Mouse (Mus musculus): ENCODE measurements around the gene Mif4gd. TPM values are rescaled to one million over a fixed set of nuclear protein-coding genes. Genes with fewer than 3 reads are reported as not detected.

Gene Mif4gd
- polyA plus RNA-seq, 1 experiment from 2014 or later: 19.4 TPM

DNA sequence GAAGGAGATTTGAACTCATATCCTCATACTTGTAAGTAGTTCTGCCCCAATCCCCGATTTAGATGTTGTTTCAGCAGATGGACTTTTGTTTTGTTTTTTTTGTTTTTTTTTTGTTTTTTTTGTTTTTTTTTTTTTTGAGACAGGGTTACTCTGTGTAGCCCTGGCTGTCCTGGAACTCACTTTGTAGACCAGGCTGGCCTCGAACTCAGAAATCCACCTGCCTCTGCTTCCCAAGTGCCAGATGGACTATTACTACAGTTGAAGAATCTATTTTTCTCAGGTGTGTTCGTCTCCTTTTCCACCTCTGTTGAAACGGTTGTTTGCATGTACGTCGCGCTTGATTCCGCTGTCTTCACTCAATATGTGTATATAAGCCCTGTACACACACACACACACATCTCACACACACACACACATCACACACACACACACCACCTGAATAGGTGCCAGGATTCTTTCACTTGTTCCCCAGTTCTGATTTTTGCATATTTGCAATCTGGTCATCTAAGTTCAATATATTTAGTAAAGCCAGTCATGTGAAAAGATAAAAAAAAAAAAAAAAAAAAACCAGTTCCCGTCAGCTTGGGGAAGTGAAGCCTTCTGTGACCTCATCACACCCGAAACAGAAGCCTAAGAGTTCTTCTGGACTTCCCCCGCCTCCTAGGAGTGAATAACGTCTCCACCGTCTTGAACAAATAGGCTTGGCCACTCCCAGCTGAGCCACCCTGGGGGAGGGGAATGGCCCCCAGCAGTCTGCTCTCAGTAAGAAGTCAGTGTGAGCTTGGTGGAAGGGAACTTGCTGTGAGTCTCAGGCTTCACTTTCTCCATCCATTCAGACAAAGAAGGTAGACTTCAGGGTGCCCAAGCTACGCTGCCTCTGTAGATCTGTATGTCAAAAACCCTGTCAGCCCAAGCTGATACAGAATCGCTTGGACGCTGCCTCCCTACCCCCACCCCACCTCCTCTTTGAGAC is 18.0 kb upstream of the Mif4gd start:
- WGBS: 49% methylated on average over 16 of the region's 16 CpGs

DNA sequence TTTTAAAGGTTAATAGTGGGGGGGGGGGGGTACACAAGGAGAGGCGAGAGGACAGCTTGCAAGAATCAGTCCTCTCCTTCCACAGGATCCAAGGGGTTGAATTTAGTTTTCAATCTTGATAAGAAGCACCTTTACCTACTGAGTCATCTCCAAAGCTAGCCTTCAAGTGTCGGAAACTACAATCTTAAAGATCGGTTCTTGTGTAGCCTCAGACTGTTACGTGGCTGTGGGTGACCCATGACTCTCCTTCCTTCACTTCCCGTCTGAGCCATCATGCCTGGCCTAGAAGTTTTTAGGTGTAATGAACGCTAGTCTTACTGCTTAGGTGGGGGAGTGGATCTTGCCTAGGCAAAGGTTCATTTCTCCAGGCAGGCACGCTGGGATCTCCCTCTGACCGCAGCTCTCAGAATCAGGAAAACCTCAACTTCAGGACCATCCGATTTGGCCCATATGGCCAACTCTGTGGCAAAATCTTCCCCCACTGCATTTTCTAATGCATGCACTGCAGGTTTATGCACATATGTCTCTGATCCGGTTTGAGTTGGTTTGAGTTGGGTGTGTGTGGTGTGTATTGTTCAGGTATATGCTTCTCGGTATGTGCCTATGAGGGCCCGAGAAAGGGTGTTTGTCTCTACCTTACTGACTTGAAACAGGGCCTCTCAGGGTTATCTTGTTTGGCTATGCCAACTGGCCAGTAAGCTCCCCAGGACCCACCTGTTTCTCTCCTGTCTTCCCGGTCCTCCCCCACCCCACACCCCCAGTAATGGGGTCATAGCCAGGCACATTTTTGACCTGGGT is 17.2 kb upstream of the Mif4gd start:
- no peak overlapping the region for H3K4me3 ChIP-seq
- H3K27ac ChIP-seq (replicated peaks): no peak overlapping the region
- 0 out of 2 replicates have a peak, but pooled peaks cover 4% of the 10 kb centered on the region for H3K36me3 ChIP-seq (replicated peaks)
- H3K9me3 ChIP-seq: no peaks in the 10 kb centered on the region
- DNase-seq (ENCODE audit: low spot score): no peak
- no peaks in the 10 kb centered on the region for H3K27me3 ChIP-seq (replicated peaks; ENCODE audit: low read depth, poor library complexity, severe bottlenecking)
- 88% methylated on average over 13 of the region's 13 CpGs for WGBS
- peaks cover 15% of the 10 kb centered on the region for H3K4me1 ChIP-seq

More for the DNA sequence above, 18.0 kb upstream of the Mif4gd start:
- H3K9me3 ChIP-seq: no peaks in the 10 kb centered on the region
- peak overlapping the region; percentile 6; the same call in 1 of the 2 replicates for H3K4me3 ChIP-seq
- H3K4me1 ChIP-seq: peaks cover 15% of the 10 kb centered on the region
- H3K27me3 ChIP-seq (replicated peaks; ENCODE audit: low read depth, poor library complexity, severe bottlenecking): no peaks in the 10 kb centered on the region
- no peak overlapping the region for H3K27ac ChIP-seq (replicated peaks)
- DNase-seq (ENCODE audit: low spot score): no peak
- H3K36me3 ChIP-seq (replicated peaks): no peaks in the 10 kb centered on the region

DNA sequence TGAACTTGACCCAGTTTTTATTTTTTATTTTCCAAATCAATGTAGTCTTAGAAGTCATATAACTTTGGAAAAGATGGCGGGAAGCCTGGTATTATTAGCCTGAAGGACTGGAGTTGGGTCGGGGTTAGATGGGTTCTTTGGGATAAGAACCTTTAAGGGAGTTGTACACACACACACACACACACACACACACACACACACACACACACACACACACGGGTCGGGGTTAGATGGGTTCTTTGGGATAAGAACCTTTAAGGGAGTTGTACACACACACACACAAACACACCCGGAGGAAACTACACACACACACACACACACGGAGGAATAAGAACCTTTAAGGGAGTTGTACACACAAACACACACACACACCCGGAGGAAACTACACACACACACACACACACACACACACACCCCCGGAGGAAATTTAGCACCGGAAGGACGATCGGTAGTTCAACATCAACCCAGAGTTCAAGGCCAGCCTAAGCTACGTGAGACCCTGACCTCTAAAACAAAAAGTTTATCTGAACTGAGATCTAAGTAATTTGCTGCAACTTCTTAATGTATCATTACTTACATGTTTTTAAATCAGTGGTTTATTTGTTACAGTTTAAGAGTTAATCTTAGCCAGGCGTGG is 15.8 kb upstream of the Mif4gd start:
- Histone ChIP-seq H3K36me3 (replicated peaks) (peaks cover 7% of the 10 kb centered on the region; the same call in 1 of the 2 replicates), H3K9me3 (no peaks in the 10 kb centered on the region), H3K4me3 (peak overlapping the region; percentile 85), H3K27me3 (replicated peaks; ENCODE audit: low read depth, poor library complexity, severe bottlenecking) (no peaks in the 10 kb centered on the region), H3K27ac (replicated peaks) (peak overlapping the region; percentile 82), H3K4me1 (peaks cover 15% of the 10 kb centered on the region)
- 54% methylated on average over 13 of the region's 13 CpGs for WGBS
- no peak for DNase-seq (ENCODE audit: low spot score)

DNA sequence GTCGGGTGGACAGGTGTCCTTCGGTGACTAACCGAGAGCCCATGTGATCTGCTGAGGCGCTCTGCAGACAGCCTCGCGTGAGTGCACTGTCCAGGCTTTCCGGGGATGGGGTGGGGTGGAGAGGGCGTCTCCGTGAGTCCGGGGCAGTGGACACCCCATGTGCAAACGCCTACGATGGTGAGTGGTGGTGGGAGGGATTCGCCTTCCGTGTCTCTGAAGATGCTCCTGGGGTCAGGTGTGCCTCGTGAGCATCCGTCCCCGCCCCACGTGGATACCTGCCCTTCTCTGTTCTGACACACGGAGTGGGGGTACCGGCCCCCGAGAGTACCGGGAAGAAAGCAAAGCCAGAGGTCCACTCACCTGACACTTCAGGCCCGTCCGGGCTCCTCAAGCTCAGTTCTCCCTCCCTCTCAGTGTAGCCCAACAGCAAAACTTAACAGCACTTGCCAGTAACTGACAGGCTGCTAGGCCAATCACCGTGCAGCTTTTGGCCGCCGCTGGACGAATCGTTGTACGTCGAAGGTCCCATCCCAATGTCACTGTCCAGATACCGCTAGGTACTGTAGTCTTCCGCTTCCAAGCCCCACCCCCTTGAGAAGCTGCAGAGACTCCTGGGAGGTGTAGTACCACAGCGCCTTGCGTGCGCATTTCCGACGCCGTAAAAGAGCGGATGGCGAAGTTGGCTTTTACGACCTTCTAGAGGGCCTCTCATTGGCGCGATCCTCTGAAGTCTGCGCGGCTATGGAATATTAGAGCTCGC is 15.1 kb upstream of the Mif4gd start, which contains the start of gene Slc25a19:
TSS of gene Slc25a19 (minus strand) at position 591 of the 760 bp plus-strand sequence.
- DNase-seq (ENCODE audit: low spot score): peak; percentile 98
- peak within 1 kb of the TSS; percentile 82 for H3K27ac ChIP-seq (replicated peaks)
- WGBS: under 1% methylated on average over 47 of the region's 47 CpGs
- H3K9me3 ChIP-seq: no peaks in the 10 kb centered on the region
- peaks cover 15% of the 10 kb centered on the region for H3K4me1 ChIP-seq
- H3K4me3 ChIP-seq: peak within 1 kb of the TSS; percentile 85
- H3K27me3 ChIP-seq (replicated peaks; ENCODE audit: low read depth, poor library complexity, severe bottlenecking): no peaks in the 10 kb centered on the region
- peaks cover 14% of the 10 kb centered on the region for H3K36me3 ChIP-seq (replicated peaks)

DNA sequence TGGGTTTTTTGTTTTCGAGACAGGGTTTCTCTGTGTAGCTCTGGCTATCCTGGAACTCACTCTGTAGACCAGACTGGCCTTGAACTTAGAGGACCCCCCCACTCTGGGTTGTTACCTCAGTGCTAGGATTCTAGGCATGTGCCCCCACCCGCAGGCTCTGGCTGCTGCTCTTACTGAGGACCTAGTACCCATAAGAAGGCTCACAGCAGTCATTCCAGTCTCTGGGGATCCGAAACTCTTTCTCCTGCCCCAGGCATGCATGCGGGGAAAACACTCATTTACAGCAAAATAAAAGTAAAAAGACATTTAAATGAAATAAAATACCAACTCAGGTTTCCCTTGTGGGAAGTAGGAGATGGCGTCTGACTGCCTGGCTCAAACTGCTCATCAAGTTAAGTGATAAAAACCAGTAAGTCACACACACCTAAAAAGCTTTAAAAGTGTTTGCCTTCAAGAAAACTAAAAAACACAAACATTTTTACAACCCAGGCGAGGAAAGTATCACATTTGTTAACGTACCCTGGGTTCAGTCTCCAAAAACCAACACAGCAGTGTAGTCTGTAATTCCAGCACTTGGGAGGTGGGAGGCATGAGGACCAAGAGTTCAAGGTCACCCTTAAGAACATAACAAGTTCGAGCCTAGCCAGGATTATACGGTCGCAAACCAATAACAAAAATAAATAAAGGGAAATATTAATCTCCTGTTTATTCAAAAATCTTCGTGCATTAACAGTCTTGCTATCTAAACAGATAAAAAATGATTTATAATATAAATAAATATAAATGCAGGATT is 14.3 kb upstream of the Mif4gd start:
- Histone ChIP-seq H3K27ac (replicated peaks) (0 out of 2 replicates have a peak overlapping the region, but pooled peaks have one; percentile 81), H3K9me3 (no peaks in the 10 kb centered on the region), H3K27me3 (replicated peaks; ENCODE audit: low read depth, poor library complexity, severe bottlenecking) (no peaks in the 10 kb centered on the region), H3K4me3 (peak overlapping the region; percentile 85), H3K36me3 (replicated peaks) (peaks cover 22% of the 10 kb centered on the region), H3K4me1 (peaks cover 15% of the 10 kb centered on the region)
- DNase-seq (ENCODE audit: low spot score): no peak
- 54% methylated on average over 11 of the region's 11 CpGs for WGBS

DNA sequence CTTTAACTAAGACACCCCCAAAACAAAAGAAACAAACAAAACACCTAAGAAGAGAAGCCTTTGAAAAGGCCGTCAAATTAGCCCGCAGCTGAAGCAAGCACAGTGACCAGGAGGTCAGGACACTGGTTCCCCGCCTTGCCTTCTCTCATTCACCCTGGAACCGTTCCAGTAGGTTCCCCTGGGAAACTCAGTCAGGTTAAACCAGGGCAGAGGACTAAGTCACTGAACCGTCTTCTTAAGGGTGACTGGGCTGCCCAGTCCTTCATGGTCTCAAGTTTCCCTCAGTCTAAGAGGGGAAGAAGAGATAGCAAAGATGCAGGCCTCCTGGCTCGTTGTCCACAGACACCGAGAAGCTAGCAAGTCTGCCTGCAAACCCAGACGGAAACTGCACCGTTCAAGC is 13.1 kb upstream of the Mif4gd start:
- 83% methylated on average over 9 of the region's 9 CpGs for WGBS
- H3K36me3 ChIP-seq (replicated peaks): peaks cover 33% of the 10 kb centered on the region
- H3K4me3 ChIP-seq: peak overlapping the region; percentile 16; the same call in 1 of the 2 replicates
- no peak for DNase-seq (ENCODE audit: low spot score)
- no peak overlapping the region for H3K27ac ChIP-seq (replicated peaks)
- H3K27me3 ChIP-seq (replicated peaks; ENCODE audit: low read depth, poor library complexity, severe bottlenecking): no peaks in the 10 kb centered on the region
- H3K9me3 ChIP-seq: no peaks in the 10 kb centered on the region
- peaks cover 15% of the 10 kb centered on the region for H3K4me1 ChIP-seq

DNA sequence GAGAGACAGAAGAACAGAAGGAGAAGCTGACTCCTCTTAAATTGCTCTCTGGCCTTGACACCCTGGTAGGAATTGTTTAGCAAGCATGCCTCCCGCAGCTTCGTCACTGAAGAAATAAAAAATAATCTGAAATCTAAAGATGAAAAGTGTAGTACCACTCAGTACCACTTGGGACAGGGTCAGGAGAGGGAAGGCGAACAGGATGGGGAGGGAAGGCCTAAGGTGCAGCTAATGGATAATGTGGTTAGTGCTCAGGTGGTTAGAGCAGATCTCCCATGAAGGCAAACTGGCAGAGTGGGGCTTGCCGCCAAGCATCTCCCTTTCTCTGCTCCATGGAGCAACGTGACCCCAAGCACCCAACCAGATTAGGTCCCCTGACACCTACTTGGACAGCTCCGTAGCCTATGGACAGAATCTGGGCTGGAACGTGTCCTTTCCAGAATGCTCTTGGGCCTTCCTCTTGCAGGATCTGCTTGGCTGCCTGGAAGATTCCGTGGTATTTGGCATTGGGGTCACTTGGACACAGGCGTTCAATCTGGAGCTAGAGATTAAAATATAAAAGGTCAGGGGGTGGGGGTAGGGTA is 10.8 kb upstream of the Mif4gd start:
- DNase-seq (ENCODE audit: low spot score): no peak
- Histone ChIP-seq H3K27me3 (replicated peaks; ENCODE audit: low read depth, poor library complexity, severe bottlenecking) (no peaks in the 10 kb centered on the region), H3K27ac (replicated peaks) (no peak overlapping the region), H3K4me3 (no peak overlapping the region), H3K4me1 (peaks cover 13% of the 10 kb centered on the region), H3K36me3 (replicated peaks) (peaks cover 52% of the 10 kb centered on the region), H3K9me3 (no peaks in the 10 kb centered on the region)
- 79% methylated on average over 9 of the region's 9 CpGs for WGBS

DNA sequence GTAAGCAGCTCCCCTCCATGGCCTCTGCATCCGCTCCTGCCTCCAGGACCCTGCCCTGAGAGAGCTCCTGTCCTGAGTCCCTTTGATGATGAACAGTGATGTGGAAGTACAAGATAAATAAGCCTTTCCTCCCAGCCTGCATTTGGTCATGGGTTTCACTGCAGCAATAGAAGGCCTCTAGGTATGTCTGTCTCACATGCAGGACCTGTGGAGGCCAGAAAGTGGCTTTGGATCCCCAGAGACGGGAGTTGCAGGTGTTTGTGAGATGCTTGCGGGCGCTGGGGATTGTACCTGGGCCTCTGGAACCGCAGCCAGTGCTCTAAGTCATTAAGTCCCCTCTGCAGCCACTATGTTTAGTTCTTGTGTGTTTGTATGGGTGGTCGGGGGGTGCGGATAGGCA is 7.2 kb upstream of the Mif4gd start:
- Histone ChIP-seq H3K27me3 (replicated peaks; ENCODE audit: low read depth, poor library complexity, severe bottlenecking) (no peaks in the 10 kb centered on the region), H3K4me3 (no peak overlapping the region), H3K27ac (replicated peaks) (no peak overlapping the region), H3K9me3 (no peaks in the 10 kb centered on the region), H3K4me1 (no peaks in the 10 kb centered on the region), H3K36me3 (replicated peaks) (peaks cover 75% of the 10 kb centered on the region)
- DNase-seq (ENCODE audit: low spot score): no peak
- 93% methylated on average over 7 of the region's 7 CpGs for WGBS

DNA sequence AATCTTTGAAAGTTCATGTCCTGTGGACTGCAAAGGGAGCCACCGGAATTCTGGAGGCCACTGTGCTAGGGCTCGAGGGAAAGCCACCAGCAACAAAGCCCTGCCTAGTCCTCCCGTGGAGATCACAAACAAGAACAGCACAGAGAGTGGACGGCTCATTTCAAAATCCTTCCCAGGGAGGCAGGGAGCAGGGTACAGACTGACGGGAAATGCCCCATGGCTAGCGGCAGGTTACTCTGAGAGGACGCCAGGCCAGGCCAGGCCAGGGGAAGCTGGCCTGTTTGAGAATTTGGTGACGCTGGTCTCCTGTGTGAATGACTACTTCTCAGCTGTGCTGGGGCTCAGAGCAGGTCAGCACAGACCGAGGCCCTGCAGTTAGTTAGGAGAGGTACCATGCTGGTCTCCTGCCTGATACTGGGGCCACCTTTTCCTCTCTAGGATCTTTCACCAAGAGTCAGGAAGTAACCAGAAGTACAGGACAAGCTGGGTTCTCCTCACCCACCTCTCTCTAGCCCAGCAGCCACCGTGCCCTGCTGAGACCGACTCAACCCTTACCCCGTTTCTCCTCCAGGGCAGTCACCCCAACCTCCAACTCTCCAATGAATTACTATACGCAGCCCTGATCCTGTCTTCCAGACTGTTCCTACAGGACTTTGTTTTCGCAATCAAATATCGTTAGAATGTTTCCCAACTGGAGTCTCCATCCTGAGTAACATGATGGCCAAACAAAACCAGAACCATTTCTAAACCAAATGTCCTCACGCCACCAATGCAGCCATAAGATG is 6.2 kb upstream of the Mif4gd start:
- peaks cover 84% of the 10 kb centered on the region for H3K36me3 ChIP-seq (replicated peaks)
- no peak for DNase-seq (ENCODE audit: low spot score)
- 89% methylated on average over 16 of the region's 16 CpGs for WGBS
- H3K9me3 ChIP-seq: no peaks in the 10 kb centered on the region
- no peaks in the 10 kb centered on the region for H3K27me3 ChIP-seq (replicated peaks; ENCODE audit: low read depth, poor library complexity, severe bottlenecking)
- H3K4me1 ChIP-seq: no peaks in the 10 kb centered on the region
- no peak overlapping the region for H3K4me3 ChIP-seq
- no peak overlapping the region for H3K27ac ChIP-seq (replicated peaks)

DNA sequence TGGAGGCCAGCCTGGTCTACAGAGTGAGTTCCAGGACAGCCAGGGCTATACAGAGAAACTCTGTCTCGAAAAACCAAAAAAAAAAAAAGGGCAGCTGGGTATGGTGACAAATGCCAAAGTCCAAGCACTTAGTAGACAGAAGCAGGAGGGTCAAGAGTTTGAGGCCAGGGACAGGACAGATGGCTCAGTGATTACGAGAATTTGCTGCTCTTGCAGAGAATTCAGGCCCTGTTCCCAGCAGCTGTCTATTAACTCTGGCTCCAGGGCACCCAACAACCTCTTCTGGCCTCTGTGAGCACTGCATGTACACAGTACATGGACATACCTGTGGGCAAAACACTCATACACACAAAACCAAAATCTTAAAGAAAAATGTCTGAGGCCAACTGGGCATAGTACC is 5.2 kb upstream of the Mif4gd start:
- Histone ChIP-seq H3K27ac (replicated peaks) (no peak overlapping the region), H3K4me1 (peaks cover 9% of the 10 kb centered on the region), H3K27me3 (replicated peaks; ENCODE audit: low read depth, poor library complexity, severe bottlenecking) (no peaks in the 10 kb centered on the region), H3K4me3 (no peak overlapping the region), H3K36me3 (replicated peaks) (peaks cover 76% of the 10 kb centered on the region), H3K9me3 (no peaks in the 10 kb centered on the region)
- 80% methylated on average over 2 of the region's 2 CpGs for WGBS
- DNase-seq (ENCODE audit: low spot score): no peak
